Mouse (Mus musculus) retina, adult 2 months (tissue): ENCODE measurements around the gene Gm28171.
"Not testable (repeated sequence)": the region's sequence is repeated elsewhere in the genome, so short reads cannot be mapped to it uniquely, and the experiment has no call there.

Experiments used
- DNase-seq: peaks from one replicate; pipeline ENCODE4 v3.0.0-alpha.2; 2012; ENCODE audit warnings: low read depth, low spot score

Gene Gm28171

GRCm38 (mm10) chrY:5793095-5793494 is at the start of gene Gm28171:
Gm28171 (plus strand) TSS chrY:5793395.
- not testable (repeated sequence) for DNase-seq
